Mouse (Mus musculus): Measurements from ENCODE around the gene Sult2b1.

DNA sequence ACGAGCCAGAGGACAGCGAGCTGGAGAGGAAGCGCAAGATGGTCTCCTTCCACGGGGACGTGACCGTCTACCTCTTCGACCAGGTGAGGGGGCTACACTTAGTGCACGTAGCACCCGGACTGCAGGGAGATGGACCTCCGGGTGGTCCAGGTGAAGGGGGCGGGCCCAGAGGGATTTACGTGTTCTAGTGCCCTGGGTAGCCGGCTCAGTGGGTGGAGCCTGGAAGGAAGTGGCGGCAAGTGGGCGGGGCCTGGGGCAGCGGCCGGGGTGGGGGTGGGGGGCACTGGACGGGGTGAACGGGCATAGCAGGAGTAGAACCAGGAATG, 14.0 kb upstream of the Sult2b1 start:
- TF ChIP-seq CTCF (IDR thresholded peaks at IDR 0.05) (no peak), EP300 (IDR thresholded peaks at IDR 0.05) (no peak)
